Mouse (Mus musculus) frontal cortex, adult (tissue): ENCODE results near the gene Cc2d2b.

Experiments used
- ATAC-seq: cut with Nextera tagmentation; 2 replicates; pipeline ENCODE4 v1.9.2; 2017; ENCODE audit warnings: mild to moderate bottlenecking, moderate library complexity, mixed read lengths; ENCODE audit not compliant: low TSS enrichment

Gene Cc2d2b

GRCm38 (mm10) chr19:40832361-40832760, 83.8 kb downstream of the Cc2d2b start:
- no peak for ATAC-seq

- ATAC-seq = no peak
Observed at GRCm38 (mm10) chr19:40834436-40834835, 85.9 kb downstream of the Cc2d2b start.

- no peak for ATAC-seq
Observed at GRCm38 (mm10) chr19:40838205-40838604, 89.7 kb downstream of the Cc2d2b start.

GRCm38 (mm10) chr19:40840303-40840702, 91.8 kb downstream of the Cc2d2b start:
- no peak for ATAC-seq

GRCm38 (mm10) chr19:40841083-40841482, 92.5 kb downstream of the Cc2d2b start:
- ATAC-seq = no peak

GRCm38 (mm10) chr19:40841593-40841992, 93.0 kb downstream of the Cc2d2b start:
- peak; percentile 38; the same call in 1 of the 2 replicates for ATAC-seq

GRCm38 (mm10) chr19:40844731-40845130, 96.2 kb downstream of the Cc2d2b start:
- no peak for ATAC-seq

- no peak for ATAC-seq
Observed at GRCm38 (mm10) chr19:40849391-40849790, 100.8 kb downstream of the Cc2d2b start.

- peak; percentile 70; the same call in 1 of the 2 replicates for ATAC-seq
Observed at GRCm38 (mm10) chr19:40859555-40859954, 111.0 kb downstream of the Cc2d2b start.

- no peak for ATAC-seq
Observed at GRCm38 (mm10) chr19:40868284-40868683, 119.7 kb downstream of the Cc2d2b start.

GRCm38 (mm10) chr19:40869425-40870105, 121.0 kb downstream of the Cc2d2b start:
- ATAC-seq = peak; percentile 79

- ATAC-seq = peak; percentile 93
Observed at GRCm38 (mm10) chr19:40872955-40873665, 124.6 kb downstream of the Cc2d2b start.
